Mouse (Mus musculus): ENCODE data around the gene Erc2. TPM values are rescaled to one million over a fixed set of nuclear protein-coding genes. Genes with fewer than 3 reads are reported as not detected.

Gene Erc2
- polyA plus RNA-seq, 1 experiment from 2014 or later: 13.1 TPM

DNA sequence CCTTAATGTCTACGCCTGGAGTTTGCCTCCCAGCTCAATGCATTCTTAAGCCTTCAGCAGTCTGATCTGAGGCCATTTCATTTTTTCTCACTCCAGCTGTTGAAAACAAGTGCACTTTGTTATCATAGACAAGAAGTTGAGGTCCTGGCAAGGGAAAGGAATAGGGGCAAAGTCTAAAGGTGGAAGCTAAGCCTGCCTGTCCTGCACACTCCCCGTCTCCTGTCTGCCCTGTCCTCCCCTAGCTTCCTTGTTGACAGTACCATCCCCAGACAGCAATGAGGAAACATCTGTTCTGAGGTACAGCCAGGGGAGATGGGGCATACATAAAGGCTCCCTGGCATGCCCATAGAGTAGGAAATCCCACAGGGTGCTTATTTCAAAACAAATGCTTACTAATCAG, 776.7 kb downstream of the Erc2 start:
- H3K4me3 ChIP-seq (ENCODE audit: low read depth, low read length): no peak overlapping the region
- DNase-seq (ENCODE audit: low spot score) (no peak), ATAC-seq (ENCODE audit: insufficient read depth, low FRiP score, low TSS enrichment) (no peak)
- 77% methylated on average over 2 of the region's 2 CpGs for WGBS
- no peaks in the 10 kb centered on the region for H3K9me3 ChIP-seq (ENCODE audit: control insufficient read depth, low read length)
- no peak overlapping the region for H3K9ac ChIP-seq (ENCODE audit: low read length)
- no peak overlapping the region for H3K4me2 ChIP-seq (ENCODE audit: low read depth)
- no peaks in the 10 kb centered on the region for H3K27me3 ChIP-seq (ENCODE audit: control insufficient read depth, insufficient read depth, low read length)
- H3K4me1 ChIP-seq (ENCODE audit: control insufficient read depth, insufficient read depth, low read length): no peaks in the 10 kb centered on the region
- H3K36me3 ChIP-seq (ENCODE audit: control insufficient read depth, insufficient read depth, low read length): no peaks in the 10 kb centered on the region
- no peak overlapping the region for H3K27ac ChIP-seq (ENCODE audit: low read depth, low read length)

DNA sequence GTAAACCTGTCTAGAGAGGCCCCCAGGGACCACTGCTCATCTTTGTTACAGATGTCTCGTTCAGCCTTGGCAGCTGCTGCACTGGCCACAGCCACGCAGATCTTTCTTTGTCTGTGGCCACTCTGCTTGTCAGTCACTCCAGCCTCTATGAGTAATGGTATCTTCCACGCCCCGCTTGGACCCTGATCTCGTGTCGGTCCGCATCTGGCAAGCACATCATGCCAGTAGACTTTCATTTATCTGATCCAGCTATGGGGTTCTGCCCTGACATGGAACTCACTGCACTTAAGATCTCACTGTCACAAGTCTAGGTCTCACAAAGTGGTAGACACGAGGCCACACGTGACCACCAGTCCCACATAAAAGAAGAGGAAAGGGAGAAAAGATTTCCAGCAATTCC, 777.7 kb downstream of the Erc2 start:
- Histone ChIP-seq H3K27me3 (ENCODE audit: control insufficient read depth, insufficient read depth, low read length) (no peaks in the 10 kb centered on the region), H3K9me3 (ENCODE audit: control insufficient read depth, low read length) (no peaks in the 10 kb centered on the region), H3K4me1 (ENCODE audit: control insufficient read depth, insufficient read depth, low read length) (no peaks in the 10 kb centered on the region), H3K27ac (ENCODE audit: low read depth, low read length) (no peak overlapping the region), H3K4me3 (ENCODE audit: low read depth, low read length) (no peak overlapping the region), H3K9ac (ENCODE audit: low read length) (no peak overlapping the region), H3K4me2 (ENCODE audit: low read depth) (no peak overlapping the region), H3K36me3 (ENCODE audit: control insufficient read depth, insufficient read depth, low read length) (no peaks in the 10 kb centered on the region)
- DNase-seq (ENCODE audit: low spot score) (no peak), ATAC-seq (ENCODE audit: insufficient read depth, low FRiP score, low TSS enrichment) (no peak)
- WGBS: 66% methylated on average over 9 of the region's 9 CpGs

GRCm38 (mm10) chr14:28405277-28405840, 783.1 kb downstream of the Erc2 start:
- no peak overlapping the region for H3K4me2 ChIP-seq (ENCODE audit: low read depth)
- no peaks in the 10 kb centered on the region for H3K27me3 ChIP-seq (ENCODE audit: control insufficient read depth, insufficient read depth, low read length)
- H3K27ac ChIP-seq (ENCODE audit: low read depth, low read length): no peak overlapping the region
- no peak for DNase-seq (ENCODE audit: low spot score)
- no peaks in the 10 kb centered on the region for H3K36me3 ChIP-seq (ENCODE audit: control insufficient read depth, insufficient read depth, low read length)
- no peak overlapping the region for H3K9ac ChIP-seq (ENCODE audit: low read length)
- H3K4me3 ChIP-seq (ENCODE audit: low read depth, low read length): no peak overlapping the region
- no peaks in the 10 kb centered on the region for H3K9me3 ChIP-seq (ENCODE audit: control insufficient read depth, low read length)
- H3K4me1 ChIP-seq (ENCODE audit: control insufficient read depth, insufficient read depth, low read length): no peaks in the 10 kb centered on the region
- ATAC-seq (ENCODE audit: insufficient read depth, low FRiP score, low TSS enrichment): no peak
- 80% methylated on average over 5 of the region's 5 CpGs for WGBS

DNA sequence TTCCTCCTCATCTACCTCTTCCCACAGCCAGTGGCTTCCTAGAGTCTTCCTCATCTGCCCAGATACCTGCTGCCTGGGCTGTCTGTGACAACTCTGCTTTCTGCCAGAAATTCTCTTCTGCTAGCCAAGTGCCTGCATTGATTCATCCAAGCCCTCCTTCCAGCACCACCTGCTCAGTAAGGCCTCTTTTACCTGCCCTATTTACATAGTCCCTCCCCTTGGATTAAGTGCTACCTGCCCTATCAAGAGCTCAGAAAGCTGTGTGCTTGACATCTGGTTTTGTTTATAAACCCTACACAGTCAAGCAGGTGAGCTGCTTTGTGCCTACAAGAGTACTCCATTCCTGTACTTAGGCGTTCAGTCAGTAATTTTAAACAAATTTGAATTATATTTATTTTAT, 787.2 kb downstream of the Erc2 start:
- Histone ChIP-seq H3K27me3 (ENCODE audit: control insufficient read depth, insufficient read depth, low read length) (no peaks in the 10 kb centered on the region), H3K4me2 (ENCODE audit: low read depth) (no peak overlapping the region), H3K4me1 (ENCODE audit: control insufficient read depth, insufficient read depth, low read length) (0 out of 2 replicates have a peak, but pooled peaks cover 4% of the 10 kb centered on the region), H3K9me3 (ENCODE audit: control insufficient read depth, low read length) (no peaks in the 10 kb centered on the region), H3K9ac (ENCODE audit: low read length) (no peak overlapping the region), H3K4me3 (ENCODE audit: low read depth, low read length) (no peak overlapping the region), H3K36me3 (ENCODE audit: control insufficient read depth, insufficient read depth, low read length) (no peaks in the 10 kb centered on the region), H3K27ac (ENCODE audit: low read depth, low read length) (no peak overlapping the region)
- no peak for DNase-seq (ENCODE audit: low spot score)
- ATAC-seq (ENCODE audit: insufficient read depth, low FRiP score, low TSS enrichment): no peak
- WGBS: 77% methylated on average over 1 of the region's 1 CpGs

GRCm38 (mm10) chr14:28409796-28410347, 787.6 kb downstream of the Erc2 start:
- ATAC-seq (ENCODE audit: insufficient read depth, low FRiP score, low TSS enrichment) (no peak), DNase-seq (ENCODE audit: low spot score) (no peak)
- no peaks in the 10 kb centered on the region for H3K27me3 ChIP-seq (ENCODE audit: control insufficient read depth, insufficient read depth, low read length)
- H3K4me2 ChIP-seq (ENCODE audit: low read depth): no peak overlapping the region
- 92% methylated on average over 4 of the region's 4 CpGs for WGBS
- H3K36me3 ChIP-seq (ENCODE audit: control insufficient read depth, insufficient read depth, low read length): no peaks in the 10 kb centered on the region
- H3K9me3 ChIP-seq (ENCODE audit: control insufficient read depth, low read length): no peaks in the 10 kb centered on the region
- no peak overlapping the region for H3K9ac ChIP-seq (ENCODE audit: low read length)
- 0 out of 2 replicates have a peak, but pooled peaks cover 4% of the 10 kb centered on the region for H3K4me1 ChIP-seq (ENCODE audit: control insufficient read depth, insufficient read depth, low read length)
- no peak overlapping the region for H3K27ac ChIP-seq (ENCODE audit: low read depth, low read length)
- no peak overlapping the region for H3K4me3 ChIP-seq (ENCODE audit: low read depth, low read length)

GRCm38 (mm10) chr14:28410789-28411225, 788.6 kb downstream of the Erc2 start:
- no peak overlapping the region for H3K9ac ChIP-seq (ENCODE audit: low read length)
- no peak overlapping the region for H3K4me3 ChIP-seq (ENCODE audit: low read depth, low read length)
- H3K27ac ChIP-seq (ENCODE audit: low read depth, low read length): no peak overlapping the region
- no peak overlapping the region for H3K4me2 ChIP-seq (ENCODE audit: low read depth)
- no peak for ATAC-seq (ENCODE audit: insufficient read depth, low FRiP score, low TSS enrichment)
- H3K27me3 ChIP-seq (ENCODE audit: control insufficient read depth, insufficient read depth, low read length): no peaks in the 10 kb centered on the region
- no peaks in the 10 kb centered on the region for H3K36me3 ChIP-seq (ENCODE audit: control insufficient read depth, insufficient read depth, low read length)
- no peaks in the 10 kb centered on the region for H3K9me3 ChIP-seq (ENCODE audit: control insufficient read depth, low read length)
- WGBS: 52% methylated on average over 13 of the region's 13 CpGs
- DNase-seq (ENCODE audit: low spot score): peak; percentile 24
- H3K4me1 ChIP-seq (ENCODE audit: control insufficient read depth, insufficient read depth, low read length): 0 out of 2 replicates have a peak, but pooled peaks cover 4% of the 10 kb centered on the region

GRCm38 (mm10) chr14:28412252-28412995, 790.2 kb downstream of the Erc2 start:
- Histone ChIP-seq H3K4me1 (ENCODE audit: control insufficient read depth, insufficient read depth, low read length) (0 out of 2 replicates have a peak, but pooled peaks cover 9% of the 10 kb centered on the region), H3K4me3 (ENCODE audit: low read depth, low read length) (no peak overlapping the region), H3K9ac (ENCODE audit: low read length) (no peak overlapping the region), H3K4me2 (ENCODE audit: low read depth) (no peak overlapping the region), H3K27me3 (ENCODE audit: control insufficient read depth, insufficient read depth, low read length) (no peaks in the 10 kb centered on the region), H3K27ac (ENCODE audit: low read depth, low read length) (no peak overlapping the region), H3K9me3 (ENCODE audit: control insufficient read depth, low read length) (no peaks in the 10 kb centered on the region), H3K36me3 (ENCODE audit: control insufficient read depth, insufficient read depth, low read length) (no peaks in the 10 kb centered on the region)
- ATAC-seq (ENCODE audit: insufficient read depth, low FRiP score, low TSS enrichment) (no peak), DNase-seq (ENCODE audit: low spot score) (no peak)
- 53% methylated on average over 8 of the region's 8 CpGs for WGBS

- Histone ChIP-seq H3K9me3 (ENCODE audit: control insufficient read depth, low read length) (no peaks in the 10 kb centered on the region), H3K4me1 (ENCODE audit: control insufficient read depth, insufficient read depth, low read length) (0 out of 2 replicates have a peak, but pooled peaks cover 9% of the 10 kb centered on the region), H3K36me3 (ENCODE audit: control insufficient read depth, insufficient read depth, low read length) (no peaks in the 10 kb centered on the region), H3K4me3 (ENCODE audit: low read depth, low read length) (no peak overlapping the region), H3K27me3 (ENCODE audit: control insufficient read depth, insufficient read depth, low read length) (no peaks in the 10 kb centered on the region), H3K27ac (ENCODE audit: low read depth, low read length) (no peak overlapping the region), H3K9ac (ENCODE audit: low read length) (no peak overlapping the region), H3K4me2 (ENCODE audit: low read depth) (no peak overlapping the region)
- no peak for DNase-seq (ENCODE audit: low spot score)
- ATAC-seq (ENCODE audit: insufficient read depth, low FRiP score, low TSS enrichment): no peak
- WGBS: 87% methylated on average over 7 of the region's 7 CpGs
These were observed 791.3 kb downstream of the Erc2 start for GRCm38 (mm10) chr14:28413516-28413915.

GRCm38 (mm10) chr14:28417019-28417418, 794.8 kb downstream of the Erc2 start:
- DNase-seq (ENCODE audit: low spot score): no peak
- ATAC-seq (ENCODE audit: insufficient read depth, low FRiP score, low TSS enrichment): no peak
- WGBS: 14% methylated on average over 8 of the region's 8 CpGs
- Histone ChIP-seq H3K36me3 (ENCODE audit: control insufficient read depth, insufficient read depth, low read length) (no peaks in the 10 kb centered on the region), H3K4me1 (ENCODE audit: control insufficient read depth, insufficient read depth, low read length) (0 out of 2 replicates have a peak, but pooled peaks cover 9% of the 10 kb centered on the region), H3K9me3 (ENCODE audit: control insufficient read depth, low read length) (no peaks in the 10 kb centered on the region), H3K9ac (ENCODE audit: low read length) (no peak overlapping the region), H3K27ac (ENCODE audit: low read depth, low read length) (no peak overlapping the region), H3K4me3 (ENCODE audit: low read depth, low read length) (no peak overlapping the region), H3K27me3 (ENCODE audit: control insufficient read depth, insufficient read depth, low read length) (no peaks in the 10 kb centered on the region), H3K4me2 (ENCODE audit: low read depth) (no peak overlapping the region)
